Mouse (Mus musculus) lung, postnatal 36 days (tissue): ENCODE results near the gene Tspear.
A peak's percentile ranks its signal among the peaks of the same experiment; 100 is the strongest.

Experiments
- DNase-seq: peaks from one replicate; pipeline ENCODE4 v3.0.0; 2022; ENCODE audit warnings: mixed read lengths

Tspear gene

DNA sequence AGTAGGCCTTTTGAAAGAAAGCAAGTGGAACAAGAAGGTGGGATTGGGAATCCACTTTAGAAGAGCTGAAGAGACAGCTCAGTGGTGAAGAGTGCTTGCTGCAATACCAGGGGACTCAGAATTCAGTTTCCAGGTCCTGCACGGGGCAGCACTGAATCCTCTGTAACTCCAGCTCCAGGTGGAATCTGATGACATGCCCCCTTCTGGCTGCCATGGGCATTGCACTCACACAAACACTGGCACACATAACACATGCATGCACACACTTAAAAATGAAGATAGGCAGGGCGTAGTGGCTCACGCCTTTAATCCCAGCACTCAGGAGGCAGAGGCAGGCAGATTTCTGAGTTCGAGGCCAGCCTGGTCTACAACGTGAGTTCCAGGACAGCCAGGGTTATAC is 196.2 kb downstream of the Tspear start:
- DNase-seq: no peak

DNA sequence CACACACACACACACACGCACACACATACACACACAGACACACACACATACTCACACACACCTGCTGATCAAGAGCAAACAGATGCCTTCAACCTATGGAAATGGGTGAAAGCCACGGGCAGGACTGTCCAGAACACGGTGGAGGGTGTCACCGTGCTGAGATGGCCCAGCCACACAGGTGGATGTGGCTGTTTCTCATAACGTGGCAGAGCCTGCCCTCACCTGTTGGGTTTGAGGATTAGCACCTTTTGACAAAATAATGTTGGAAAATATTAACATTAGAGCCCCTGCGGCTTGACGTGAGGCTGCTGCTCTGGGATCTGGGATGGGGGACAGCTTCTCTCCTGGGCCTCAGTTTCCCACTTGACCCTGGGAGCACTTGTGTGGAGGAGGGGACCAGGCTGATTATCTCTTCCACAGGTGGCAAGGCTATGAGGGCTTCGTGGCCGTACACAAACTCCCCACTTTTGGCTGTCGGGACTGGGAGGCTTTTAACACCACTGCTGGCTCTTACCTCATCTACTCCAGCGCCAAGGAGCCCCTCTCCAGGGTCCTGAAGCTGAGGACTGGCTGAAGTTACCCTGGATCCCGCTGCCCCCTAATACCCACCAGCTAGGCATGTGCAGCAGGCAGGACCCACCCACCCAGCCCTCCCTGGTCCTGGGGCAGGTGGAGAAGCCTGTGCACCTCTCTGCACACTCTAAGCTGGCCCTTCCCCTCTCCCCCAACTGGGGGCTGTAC is 199.8 kb downstream of the Tspear start:
- DNase-seq: no peak

DNA sequence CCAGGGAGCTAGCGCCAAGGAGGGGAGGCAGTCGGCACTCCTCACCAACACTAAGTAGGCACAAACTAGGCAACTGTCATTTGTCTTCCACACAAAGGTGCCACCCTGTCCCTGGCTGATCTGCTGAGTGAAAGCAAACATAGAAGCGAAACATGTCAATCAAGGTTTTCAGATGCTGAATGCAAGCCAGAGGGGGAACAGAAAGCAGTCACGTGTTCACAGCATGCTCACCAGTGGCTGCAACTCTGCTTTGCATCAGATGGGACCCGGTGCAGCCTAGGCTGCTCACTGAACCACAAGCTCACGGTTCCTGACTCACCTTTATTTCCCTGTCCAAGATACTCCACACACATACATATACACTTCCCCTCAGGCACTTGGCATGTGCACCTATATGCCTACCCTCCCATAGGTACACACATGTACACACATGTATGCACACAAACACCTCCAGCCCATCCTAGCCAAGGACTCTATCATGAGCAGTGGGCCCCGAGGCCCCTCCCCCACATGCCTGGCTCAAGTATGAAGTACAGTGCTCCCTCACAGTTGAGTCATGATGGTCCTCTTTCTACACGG is 204.7 kb downstream of the Tspear start:
- DNase-seq: no peak

- no peak for DNase-seq
These were observed 209.2 kb downstream of the Tspear start for GRCm38 (mm10) chr10:77895562-77895961.

- DNase-seq: no peak
These were observed 213.8 kb downstream of the Tspear start for GRCm38 (mm10) chr10:77900126-77900525.

GRCm38 (mm10) chr10:77900903-77901818 is 214.8 kb downstream of the Tspear start:
- no peak for DNase-seq

DNA sequence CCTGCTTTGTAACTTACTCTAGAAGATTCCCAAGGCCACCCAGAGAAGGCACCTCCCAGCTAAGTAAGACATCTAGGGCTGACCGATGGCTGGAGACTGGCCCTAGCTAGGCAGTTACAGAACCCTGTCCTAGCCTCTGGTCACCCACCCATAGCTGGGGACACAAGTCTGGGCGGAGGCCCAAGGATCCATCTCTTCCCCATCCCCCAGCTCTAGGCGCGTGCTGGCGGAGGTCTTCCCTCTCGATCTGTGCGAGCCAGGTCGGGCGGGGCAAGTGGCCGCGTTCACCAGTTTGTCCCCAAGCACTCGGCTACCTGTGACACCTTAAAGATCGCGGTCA is 215.5 kb downstream of the Tspear start:
- DNase-seq: no peak

DNA sequence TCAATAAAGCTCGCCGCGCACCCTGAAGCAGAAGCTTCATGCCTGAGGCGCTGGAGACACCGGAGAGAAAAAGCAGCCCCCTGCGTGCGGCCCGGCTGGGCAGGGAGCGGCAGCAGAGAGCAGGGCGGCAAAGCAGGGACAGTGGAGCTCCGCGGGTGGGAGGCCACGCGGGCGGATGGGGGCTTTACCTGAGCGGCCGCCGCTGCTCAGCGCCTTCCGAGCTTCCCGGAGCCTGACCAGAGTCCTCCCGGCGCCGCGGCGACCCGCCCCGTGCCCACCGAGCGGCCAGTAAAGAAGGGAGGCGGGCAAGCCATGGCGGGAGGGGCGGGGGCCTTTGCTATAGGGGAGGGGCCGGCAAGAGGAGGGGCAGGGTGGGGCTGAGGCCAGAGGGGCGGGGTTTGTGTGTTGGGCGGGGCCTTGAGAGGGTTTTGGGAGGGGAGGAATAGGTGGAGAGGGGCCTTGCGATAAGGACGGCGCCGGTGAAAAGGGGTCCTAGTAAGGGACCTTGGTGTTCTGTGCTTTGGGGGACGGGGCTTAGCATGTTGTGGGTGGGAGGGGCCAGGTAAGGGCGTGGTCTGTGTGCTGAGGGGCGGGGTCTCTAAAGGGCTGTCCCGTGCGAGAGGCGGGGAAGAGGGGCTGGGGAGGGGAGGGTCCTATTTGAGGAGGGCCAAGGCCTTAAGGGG is 216.0 kb downstream of the Tspear start, which contains the start of gene Lrrc3:
TSS of gene Lrrc3 (minus strand) at position 326 of the 683 bp plus-strand sequence.
- peak; percentile 31 for DNase-seq

DNA sequence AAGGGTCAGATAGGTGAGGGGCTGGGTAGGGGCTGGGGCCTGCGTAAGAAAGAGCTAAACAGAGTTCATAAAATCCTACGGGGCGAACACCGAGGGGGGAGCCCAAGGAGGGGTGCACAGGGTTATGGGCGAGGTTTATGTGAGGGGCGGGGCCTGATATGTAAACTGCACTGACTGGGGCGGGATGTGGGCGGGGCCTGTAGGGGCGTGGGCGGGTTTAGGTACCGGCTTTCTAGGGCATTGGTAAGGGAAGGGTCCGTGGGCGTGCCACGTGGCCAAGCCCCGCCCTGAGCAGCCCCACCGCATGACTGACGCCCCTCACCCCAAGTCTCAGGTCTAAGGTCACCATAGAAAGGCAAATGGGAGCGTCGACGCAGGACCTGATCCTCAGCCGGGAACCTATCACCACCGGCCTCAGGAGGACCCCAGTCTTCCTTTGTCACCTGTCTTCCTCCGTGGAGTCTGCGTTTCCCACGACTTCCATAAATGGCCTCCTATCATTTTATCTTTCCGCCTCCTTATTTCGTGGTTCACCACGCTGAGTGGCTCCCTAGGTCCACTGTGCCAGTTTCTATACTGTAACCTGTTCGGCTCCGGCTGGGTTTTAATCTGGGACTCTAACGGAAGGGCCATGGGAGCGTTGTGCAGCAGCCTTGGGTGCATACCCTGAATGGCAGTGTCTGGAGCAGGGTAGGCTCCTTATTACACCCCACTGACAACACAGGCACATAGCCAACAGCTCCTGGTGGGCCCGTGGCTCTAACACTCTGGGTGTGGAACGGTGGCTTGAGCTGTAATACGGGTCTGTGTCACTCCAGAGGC is 216.7 kb downstream of the Tspear start:
- DNase-seq: peak; percentile 30

DNA sequence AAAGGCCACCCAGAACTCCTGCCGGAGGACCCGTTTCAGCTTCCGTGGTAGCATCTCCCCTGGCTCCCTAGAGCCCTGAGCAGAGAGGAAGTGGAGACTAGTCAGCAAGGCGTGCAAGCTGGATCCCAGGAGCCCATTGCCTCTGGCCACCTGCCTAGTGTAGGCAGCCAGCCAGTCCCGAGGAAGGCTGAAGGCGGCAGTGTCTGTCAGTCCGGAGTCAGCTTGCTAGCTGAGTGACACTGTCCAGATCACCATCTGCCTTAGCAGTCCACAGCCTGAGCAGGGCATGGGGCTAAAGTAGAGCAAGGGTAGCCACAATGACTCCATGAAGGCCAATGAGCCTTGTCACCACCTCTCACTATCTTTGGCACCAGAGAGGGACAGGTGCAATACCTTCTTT is 226.2 kb downstream of the Tspear start:
- no peak for DNase-seq

DNA sequence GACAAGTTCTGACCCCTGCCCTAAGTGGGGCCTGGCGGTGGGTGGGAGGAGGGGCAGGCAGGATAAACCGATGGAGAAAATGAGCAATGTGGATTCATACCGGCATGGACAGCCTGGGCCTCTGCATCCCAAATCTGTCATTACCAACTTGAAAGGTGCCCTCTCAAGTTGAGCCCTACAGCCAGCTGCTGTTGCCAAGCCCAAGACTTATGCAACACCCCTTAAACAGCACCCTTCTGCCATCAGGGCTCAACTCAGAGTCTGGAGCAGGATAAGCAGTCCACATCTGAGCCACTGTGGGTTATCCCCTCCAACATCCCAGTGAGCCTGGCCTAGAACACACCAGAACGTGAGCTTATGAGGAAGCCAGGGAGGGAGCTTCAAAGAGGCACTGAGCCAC is 226.9 kb downstream of the Tspear start:
- no peak for DNase-seq

GRCm38 (mm10) chr10:77916636-77917335 is 230.4 kb downstream of the Tspear start:
- peak; percentile 81 for DNase-seq

DNA sequence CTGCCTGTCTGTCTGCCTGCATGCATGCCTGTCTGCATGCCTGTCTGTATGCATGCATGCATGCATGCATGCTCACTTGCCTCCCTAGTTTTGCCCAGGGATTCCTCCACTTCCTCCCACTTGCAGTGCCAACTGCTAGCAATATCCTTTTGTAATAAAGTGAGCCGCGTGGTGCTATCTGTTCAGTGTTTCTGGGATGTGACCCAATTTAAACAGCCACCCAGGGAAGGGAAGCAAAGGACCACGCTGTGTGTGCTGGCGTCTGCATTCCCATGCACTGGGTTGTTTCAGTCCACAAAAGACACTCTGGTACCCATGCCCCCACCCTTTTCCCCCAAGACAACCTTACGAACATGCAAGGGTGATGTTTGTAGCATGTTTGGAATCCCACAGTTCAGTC is 234.6 kb downstream of the Tspear start:
- no peak for DNase-seq

GRCm38 (mm10) chr10:77922681-77923080 is 236.3 kb downstream of the Tspear start:
- DNase-seq: no peak

GRCm38 (mm10) chr10:77926140-77926539 is 239.8 kb downstream of the Tspear start:
- peak; percentile 73 for DNase-seq

- DNase-seq: no peak
These were observed 241.0 kb downstream of the Tspear start for GRCm38 (mm10) chr10:77927375-77927774.
